Mouse (Mus musculus) heart, embryonic 11.5 days (tissue): ENCODE measurements around the gene Txn1. TPM values are rescaled to one million over a fixed set of nuclear protein-coding genes. Genes with fewer than 3 reads are reported as not detected.
A peak's percentile ranks its signal among the peaks of the same experiment; 100 is the strongest.

Experiments used
- ATAC-seq: fragments of 200-750 bp; cut with Nextera tagmentation; replicated peaks from 2 replicates; pipeline ENCODE4 v1.8.0; 2017; ENCODE audit warnings: moderate library complexity; ENCODE audit not compliant: insufficient number of reproducible peaks, low FRiP score, low TSS enrichment
- H3K27ac ChIP-seq: fragments of 300-500 bp; sonication (generic); 2 replicates; pipeline ENCODE4 v1.5.1; 2014; ENCODE audit warnings: mild to moderate bottlenecking, low read depth, low read length
- H3K27me3 ChIP-seq: fragments of 300-500 bp; sonication (generic); 2 replicates; pipeline ENCODE4 v1.6.1; 2014; ENCODE audit warnings: mild to moderate bottlenecking, low read length, mixed read lengths; ENCODE audit not compliant: control insufficient read depth, insufficient read depth
- H3K36me3 ChIP-seq: fragments of 300-500 bp; sonication (generic); 2 replicates; pipeline ENCODE4 v1.6.1; 2014; ENCODE audit warnings: mild to moderate bottlenecking, low read length, moderate library complexity, mixed read lengths; ENCODE audit not compliant: control insufficient read depth, insufficient read depth
- H3K4me1 ChIP-seq: fragments of 300-500 bp; sonication (generic); 2 replicates; pipeline ENCODE4 v1.6.1; 2014; ENCODE audit warnings: low read length; ENCODE audit not compliant: control insufficient read depth, insufficient read depth
- H3K4me2 ChIP-seq: fragments of 300-500 bp; sonication (generic); 2 replicates; pipeline ENCODE4 v1.6.1; 2014; ENCODE audit warnings: mild to moderate bottlenecking, moderate library complexity
- H3K4me3 ChIP-seq: fragments of 300-500 bp; sonication (generic); 2 replicates; pipeline ENCODE4 v1.5.1; 2014; ENCODE audit warnings: low read depth, low read length
- H3K9ac ChIP-seq: fragments of 300-500 bp; sonication (generic); 2 replicates; pipeline ENCODE4 v1.6.1; 2014; ENCODE audit warnings: mild to moderate bottlenecking, low read depth, low read length, moderate library complexity
- H3K9me3 ChIP-seq: fragments of 300-500 bp; sonication (generic); replicated peaks from 2 replicates; pipeline ENCODE4 v1.6.1; 2016; ENCODE audit warnings: low read length; ENCODE audit not compliant: control insufficient read depth
- WGBS: fragments of 180-500 bp; shearing (Covaris S2); extraction: QIAGEN DNeasy Blood & Tissue Kit; methylation state at CpG from one replicate; pipeline ENCODE4 v1.1.7; 2014; ENCODE audit not compliant: insufficient replicate concordance; 5-methylcytosine and 5-hydroxymethylcytosine counted together
- polyA plus RNA-seq: library from polyadenylated mRNA; unstranded; fragments of >200 nt; fragmentation: Nextera tagmentation; extraction: Ambion mirVana; gene quantifications from 2 replicates; pipeline ENCODE4 v1.2.1, GENCODE M21; 2014

The Txn1 gene
- polyA plus RNA-seq, 1 experiment from 2014 or later, result 328 TPM

DNA sequence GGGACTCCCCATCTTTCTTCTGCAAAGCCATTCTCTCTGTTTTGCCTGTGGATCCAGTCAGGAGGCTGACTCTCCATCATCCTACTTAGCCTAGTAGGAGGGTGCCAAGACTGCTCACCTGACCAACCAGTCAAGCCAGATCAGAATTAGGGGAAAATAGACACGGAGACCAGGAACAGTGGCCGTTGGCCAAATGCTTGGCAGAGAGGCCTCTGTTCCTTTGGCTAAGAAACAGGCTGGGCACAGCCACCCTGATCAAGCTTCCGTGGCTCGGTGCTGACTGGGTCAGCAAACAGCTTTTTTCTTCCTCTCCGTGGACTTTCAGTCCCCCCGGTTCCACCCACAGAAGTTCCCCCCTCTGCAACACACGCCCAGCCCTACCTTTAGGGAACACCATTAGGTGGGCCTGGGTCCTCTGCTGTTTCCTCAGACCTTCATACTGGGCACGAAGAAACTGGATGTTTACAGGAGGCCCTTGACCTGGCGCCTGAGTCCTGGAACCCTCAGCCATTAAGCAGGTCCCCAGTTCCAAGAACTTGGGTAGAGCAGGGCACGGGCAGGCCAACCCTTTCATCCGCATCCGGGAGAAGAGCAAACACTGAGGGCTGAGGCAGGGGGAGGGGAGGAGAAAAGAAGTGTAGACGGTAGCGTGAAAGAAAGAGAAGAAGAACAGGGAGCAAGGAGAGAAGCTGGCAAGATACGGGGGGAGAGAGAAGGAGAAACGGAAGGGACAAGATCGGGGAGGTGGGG is 40.8 kb downstream of the Txn1 start:
- H3K27ac ChIP-seq, result no peak overlapping the region
- H3K4me1 ChIP-seq, result peaks cover 8% of the 10 kb centered on the region
- no peaks in the 10 kb centered on the region for H3K36me3 ChIP-seq
- peak overlapping the region; percentile 4; the same call in 1 of the 2 replicates for H3K9ac ChIP-seq
- peak overlapping the region; percentile 65 for H3K4me2 ChIP-seq
- no peaks in the 10 kb centered on the region; the same call in 1 of the 2 replicates for H3K9me3 ChIP-seq
- no peak for ATAC-seq
- H3K27me3 ChIP-seq, result 0 out of 2 replicates have a peak, but pooled peaks cover 6% of the 10 kb centered on the region
- peak overlapping the region; percentile 27; the same call in 1 of the 2 replicates for H3K4me3 ChIP-seq
- WGBS, result 33% methylated on average over 17 of the region's 17 CpGs

DNA sequence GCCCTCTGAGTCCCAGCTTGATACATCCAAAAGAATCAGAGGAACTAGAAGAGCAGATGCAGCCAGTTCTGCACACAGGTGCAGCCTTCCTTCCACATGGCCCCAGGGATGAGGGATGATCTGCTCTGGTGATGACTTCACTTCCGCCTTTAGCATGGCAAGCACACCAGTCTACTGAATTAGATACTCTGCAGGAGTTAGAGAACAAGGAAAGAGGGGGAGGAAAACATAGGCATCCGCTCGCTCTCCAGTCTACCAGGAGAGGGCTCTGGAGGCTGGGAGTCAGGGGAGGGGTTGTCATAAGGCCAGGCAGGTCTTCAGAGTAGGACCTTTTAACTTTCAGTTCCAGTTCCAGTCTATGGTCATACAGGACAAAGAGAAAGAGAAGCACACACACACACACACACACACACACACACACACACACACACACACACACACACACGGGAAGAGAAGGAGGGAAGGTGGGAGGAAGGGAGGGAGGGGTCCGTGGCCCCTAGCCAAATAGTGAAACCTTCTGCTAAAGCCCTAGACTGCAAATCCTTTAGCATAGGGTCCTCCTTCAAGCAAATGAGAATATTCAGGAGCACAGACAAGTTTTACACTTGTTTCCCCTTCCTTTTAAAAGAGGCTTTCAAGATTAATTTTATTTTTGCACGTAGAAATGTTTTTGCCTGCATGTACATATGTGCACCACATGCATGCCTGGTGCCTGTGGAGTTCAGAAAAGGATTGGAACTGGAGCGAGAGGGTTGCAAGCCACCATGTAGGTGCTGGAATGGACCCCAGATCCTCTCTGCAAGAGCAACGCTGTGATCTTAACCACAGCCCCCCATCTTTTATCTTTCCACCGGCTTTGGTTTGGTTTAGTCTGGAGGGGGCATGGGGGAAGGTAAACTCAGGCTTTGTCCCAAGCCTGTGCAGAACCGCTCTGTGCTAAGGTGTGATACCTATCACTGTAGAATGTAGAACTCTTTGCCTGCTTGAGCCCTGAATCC is 41.7 kb downstream of the Txn1 start:
- H3K4me2 ChIP-seq, result no peak overlapping the region
- no peak overlapping the region for H3K27ac ChIP-seq
- ATAC-seq, result no peak
- no peaks in the 10 kb centered on the region; the same call in 1 of the 2 replicates for H3K9me3 ChIP-seq
- H3K27me3 ChIP-seq, result 0 out of 2 replicates have a peak, but pooled peaks cover 6% of the 10 kb centered on the region
- H3K4me3 ChIP-seq, result no peak overlapping the region
- peaks cover 8% of the 10 kb centered on the region for H3K4me1 ChIP-seq
- H3K9ac ChIP-seq, result no peak overlapping the region
- no peaks in the 10 kb centered on the region for H3K36me3 ChIP-seq
- 63% methylated on average over 10 of the region's 10 CpGs for WGBS

DNA sequence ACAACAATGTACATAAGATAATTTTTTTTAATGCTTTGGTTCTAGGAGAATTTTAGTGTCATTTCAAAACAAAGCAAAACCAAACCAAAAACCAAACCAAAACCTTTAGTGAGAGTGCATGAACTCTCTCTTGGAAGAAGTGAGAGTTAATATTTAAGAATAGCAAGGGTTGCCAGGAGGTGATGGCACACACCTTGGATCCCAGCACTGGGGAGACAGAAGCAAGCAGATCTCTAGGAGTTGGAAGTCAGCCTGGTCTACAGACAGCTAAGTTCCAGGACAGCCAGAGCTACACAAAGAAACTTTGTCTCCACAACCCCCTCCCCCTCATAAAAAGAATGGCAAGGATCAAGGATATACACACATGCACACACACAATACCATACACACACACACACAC is 43.2 kb downstream of the Txn1 start:
- Histone ChIP-seq H3K4me1 (peaks cover 8% of the 10 kb centered on the region), H3K27me3 (0 out of 2 replicates have a peak, but pooled peaks cover 6% of the 10 kb centered on the region), H3K4me2 (no peak overlapping the region), H3K4me3 (no peak overlapping the region), H3K36me3 (no peaks in the 10 kb centered on the region), H3K9me3 (no peaks in the 10 kb centered on the region; the same call in 1 of the 2 replicates), H3K9ac (no peak overlapping the region), H3K27ac (no peak overlapping the region)
- no peak for ATAC-seq

DNA sequence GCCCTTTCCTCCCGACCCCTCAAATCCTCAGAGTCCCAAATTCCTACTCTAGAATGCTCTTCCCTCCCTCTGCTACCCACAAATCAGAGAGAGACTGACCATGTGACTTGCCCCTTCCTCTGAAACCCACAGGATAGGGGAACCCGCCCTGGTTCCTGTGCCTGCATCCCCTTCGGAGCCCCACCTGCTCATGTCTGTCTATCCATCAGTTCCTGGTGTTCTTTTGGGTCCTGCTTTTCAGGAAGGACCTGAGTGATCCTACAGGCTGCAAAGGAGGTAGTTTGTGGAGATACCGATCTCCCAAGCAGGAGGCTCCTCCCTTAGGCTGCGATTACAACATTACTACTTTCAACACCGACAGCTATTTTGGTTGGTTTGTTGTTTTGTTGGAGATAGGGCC is 47.4 kb downstream of the Txn1 start:
- Histone ChIP-seq H3K4me2 (no peak overlapping the region), H3K36me3 (no peaks in the 10 kb centered on the region), H3K9me3 (no peaks in the 10 kb centered on the region; the same call in 1 of the 2 replicates), H3K27me3 (no peaks in the 10 kb centered on the region), H3K27ac (no peak overlapping the region), H3K9ac (no peak overlapping the region), H3K4me3 (no peak overlapping the region), H3K4me1 (no peaks in the 10 kb centered on the region)
- 56% methylated on average over 6 of the region's 6 CpGs for WGBS
- ATAC-seq, result no peak

DNA sequence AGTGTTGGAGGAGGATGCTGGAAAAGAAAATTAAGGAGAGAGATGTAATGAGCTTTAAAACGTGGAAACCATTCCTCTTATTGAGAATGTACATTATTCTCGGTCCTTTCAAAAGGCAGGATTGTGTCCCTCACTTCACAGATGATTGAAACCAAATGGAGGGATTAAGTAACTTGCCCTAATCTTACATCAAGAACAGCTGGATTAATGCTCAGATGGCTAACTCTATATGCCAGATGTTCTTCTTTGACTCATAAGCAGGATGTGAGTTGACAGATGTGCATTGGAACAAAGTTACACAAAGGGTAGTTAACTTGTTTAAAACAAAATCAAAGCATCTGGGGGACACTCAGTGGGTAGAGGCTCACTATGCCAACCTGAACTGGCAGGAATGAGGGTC is 49.5 kb downstream of the Txn1 start:
- no peak overlapping the region for H3K9ac ChIP-seq
- H3K4me1 ChIP-seq, result no peaks in the 10 kb centered on the region
- H3K9me3 ChIP-seq, result no peaks in the 10 kb centered on the region
- H3K36me3 ChIP-seq, result no peaks in the 10 kb centered on the region
- H3K27ac ChIP-seq, result no peak overlapping the region
- no peak overlapping the region for H3K4me3 ChIP-seq
- no peaks in the 10 kb centered on the region for H3K27me3 ChIP-seq
- ATAC-seq, result no peak
- 47% methylated on average over 2 of the region's 2 CpGs for WGBS
- H3K4me2 ChIP-seq, result no peak overlapping the region

DNA sequence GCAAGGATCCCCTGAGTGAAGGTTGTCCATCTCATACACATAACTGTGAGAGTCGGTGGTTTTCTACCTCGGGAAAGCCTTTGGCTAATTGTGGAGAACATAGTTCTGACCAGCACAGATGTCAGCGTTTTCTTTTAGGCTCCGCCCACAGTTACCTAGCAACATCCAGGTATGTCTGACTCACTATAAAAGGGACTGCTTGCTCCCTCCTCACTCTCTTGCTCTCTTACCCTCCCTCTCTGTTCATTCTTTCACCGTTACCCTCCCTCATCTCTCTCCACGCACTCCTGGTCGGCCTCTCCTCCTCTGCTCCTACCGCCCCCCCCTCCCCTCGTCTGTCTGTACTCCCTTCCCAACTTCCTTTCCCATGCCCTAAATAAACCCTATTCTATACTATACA is 51.6 kb downstream of the Txn1 start:
- whole genome bisulfite sequencing, result 37% methylated on average over 9 of the region's 9 CpGs
- no peaks in the 10 kb centered on the region for H3K27me3 ChIP-seq
- H3K36me3 ChIP-seq, result no peaks in the 10 kb centered on the region
- no peak overlapping the region for H3K4me2 ChIP-seq
- no peak for ATAC-seq
- no peak overlapping the region for H3K27ac ChIP-seq
- H3K4me3 ChIP-seq, result no peak overlapping the region
- H3K9ac ChIP-seq, result no peak overlapping the region
- no peaks in the 10 kb centered on the region for H3K9me3 ChIP-seq
- H3K4me1 ChIP-seq, result no peaks in the 10 kb centered on the region

DNA sequence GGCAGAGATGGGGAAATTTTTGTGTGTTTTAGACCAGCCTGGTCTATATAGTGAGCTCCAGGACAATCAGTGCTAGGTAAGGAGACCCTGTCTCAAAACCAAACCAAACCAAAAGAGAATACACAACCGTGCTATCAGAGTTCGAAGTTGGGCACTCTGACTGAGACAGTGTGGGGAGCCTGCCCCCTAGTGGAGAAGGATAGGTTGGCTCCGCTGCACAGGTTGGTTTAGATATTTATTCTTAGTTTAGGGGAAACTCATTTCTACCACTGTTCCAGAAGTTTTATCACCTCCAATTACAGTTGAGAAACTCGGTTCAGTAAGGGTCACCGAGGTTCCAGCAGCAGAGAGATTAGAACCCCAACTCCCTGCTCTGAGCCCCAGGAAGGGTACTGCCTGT is 52.0 kb downstream of the Txn1 start:
- Histone ChIP-seq H3K27me3 (no peaks in the 10 kb centered on the region), H3K36me3 (no peaks in the 10 kb centered on the region), H3K27ac (no peak overlapping the region), H3K4me1 (no peaks in the 10 kb centered on the region), H3K4me3 (no peak overlapping the region), H3K9ac (no peak overlapping the region), H3K9me3 (no peaks in the 10 kb centered on the region), H3K4me2 (no peak overlapping the region)
- no peak for ATAC-seq
- 11% methylated on average over 5 of the region's 5 CpGs for WGBS

DNA sequence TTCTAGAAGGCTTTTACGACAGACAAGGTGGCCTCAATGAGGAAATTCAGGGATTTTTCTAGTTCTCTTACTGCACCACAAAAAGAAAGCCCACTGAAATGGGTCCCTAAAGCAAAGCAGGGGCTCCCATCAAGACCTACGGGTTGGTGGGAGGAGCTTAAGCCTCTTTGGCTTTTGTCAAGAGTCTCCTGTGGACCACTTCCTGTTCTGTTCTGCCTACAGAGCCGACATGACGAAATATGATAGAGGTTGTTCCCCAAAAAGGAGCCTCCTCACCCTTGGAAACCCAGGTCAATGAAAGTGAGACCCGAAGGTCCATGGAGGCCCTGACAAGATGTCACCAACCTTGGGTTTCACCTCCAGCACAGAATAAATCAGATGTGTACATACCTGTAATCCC is 53.6 kb downstream of the Txn1 start:
- Histone ChIP-seq H3K4me2 (no peak overlapping the region), H3K9ac (no peak overlapping the region), H3K4me3 (no peak overlapping the region), H3K9me3 (no peaks in the 10 kb centered on the region), H3K27ac (no peak overlapping the region), H3K4me1 (no peaks in the 10 kb centered on the region), H3K36me3 (no peaks in the 10 kb centered on the region), H3K27me3 (no peaks in the 10 kb centered on the region)
- 81% methylated on average over 5 of the region's 5 CpGs for WGBS
- ATAC-seq, result no peak
